Mouse (Mus musculus): ENCODE measurements around the gene Cux2. TPM values are rescaled to one million over a fixed set of nuclear protein-coding genes. Genes with fewer than 3 reads are reported as not detected.
A peak's percentile ranks its signal among the peaks of the same experiment; 100 is the strongest.

Cux2 gene
- polyA plus RNA-seq, 1 experiment from 2014 or later, result 17.4 TPM

DNA sequence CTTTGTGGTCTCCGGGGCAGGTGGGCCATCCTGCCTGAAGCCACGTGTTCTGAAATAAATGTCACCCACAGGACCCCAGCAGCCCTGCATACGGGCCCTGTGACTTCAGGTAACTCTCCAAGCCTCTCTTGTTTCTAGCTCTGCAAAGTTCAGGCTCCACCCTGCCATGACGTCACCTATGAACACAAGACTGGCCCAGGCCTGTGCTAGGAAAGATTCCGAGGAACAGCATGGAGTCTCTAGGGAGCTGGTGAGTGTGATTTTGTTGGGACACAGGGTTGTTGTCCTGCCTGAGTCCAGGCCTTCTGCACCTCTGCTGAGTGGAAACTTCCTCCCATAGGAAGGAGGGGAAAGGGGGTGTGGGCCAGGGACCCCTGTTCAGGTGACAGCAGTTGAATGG, 181.9 kb downstream of the Cux2 start:
- ATAC-seq (ENCODE audit: low FRiP score), result no peak

DNA sequence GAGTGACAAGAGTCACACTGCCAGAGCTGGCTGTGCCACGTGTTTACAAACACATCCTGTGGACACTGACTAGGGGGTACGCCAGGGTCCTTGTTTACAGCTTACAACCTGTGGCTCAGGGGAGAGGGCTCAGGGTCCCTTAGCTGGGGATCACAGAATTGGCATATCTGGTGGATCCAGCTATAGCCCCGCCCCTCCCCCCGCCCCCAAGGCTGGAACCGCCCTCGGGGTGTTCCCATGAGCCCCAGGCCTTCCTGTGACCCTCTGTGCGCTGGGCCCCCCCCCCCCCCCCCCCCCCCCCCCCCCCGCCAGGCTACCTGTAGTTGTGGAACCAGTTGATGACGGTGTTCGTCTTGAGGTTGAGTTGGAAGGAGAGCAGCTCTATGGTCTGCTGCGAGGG, 185.6 kb downstream of the Cux2 start:
- no peaks in the 10 kb centered on the region for H3K4me1 ChIP-seq (replicated peaks; ENCODE audit: control insufficient read depth, insufficient read depth, low read length)
- ATAC-seq (ENCODE audit: low FRiP score) (no peak), DNase-seq (ENCODE audit: low spot score) (no peak)
- WGBS, result 12% methylated on average over 6 of the region's 11 CpGs
- no peaks in the 10 kb centered on the region for H3K9me3 ChIP-seq (ENCODE audit: control insufficient read depth, low read length)
- peaks cover 9% of the 10 kb centered on the region for H3K36me3 ChIP-seq (ENCODE audit: control insufficient read depth, insufficient read depth, low read length)
- H3K27me3 ChIP-seq (ENCODE audit: control insufficient read depth, insufficient read depth, low read length), result no peaks in the 10 kb centered on the region
- no peak overlapping the region for H3K4me2 ChIP-seq (replicated peaks; ENCODE audit: low read depth, low read length)
- no peak overlapping the region for H3K9ac ChIP-seq (ENCODE audit: low read depth, low read length)
- H3K27ac ChIP-seq (ENCODE audit: low read depth, low read length), result no peak overlapping the region
- H3K4me3 ChIP-seq (ENCODE audit: low read depth, low read length), result no peak overlapping the region

More for the DNA sequence above, 181.9 kb downstream of the Cux2 start:
- Histone ChIP-seq H3K9ac (ENCODE audit: low read depth, low read length) (no peak overlapping the region), H3K4me1 (replicated peaks; ENCODE audit: control insufficient read depth, insufficient read depth, low read length) (no peaks in the 10 kb centered on the region), H3K27ac (ENCODE audit: low read depth, low read length) (no peak overlapping the region), H3K4me2 (replicated peaks; ENCODE audit: low read depth, low read length) (no peak overlapping the region), H3K9me3 (ENCODE audit: control insufficient read depth, low read length) (no peaks in the 10 kb centered on the region), H3K4me3 (ENCODE audit: low read depth, low read length) (no peak overlapping the region), H3K27me3 (ENCODE audit: control insufficient read depth, insufficient read depth, low read length) (no peaks in the 10 kb centered on the region), H3K36me3 (ENCODE audit: control insufficient read depth, insufficient read depth, low read length) (no peaks in the 10 kb centered on the region)
- 76% methylated on average over 5 of the region's 5 CpGs for WGBS
- no peak for DNase-seq (ENCODE audit: low spot score)

DNA sequence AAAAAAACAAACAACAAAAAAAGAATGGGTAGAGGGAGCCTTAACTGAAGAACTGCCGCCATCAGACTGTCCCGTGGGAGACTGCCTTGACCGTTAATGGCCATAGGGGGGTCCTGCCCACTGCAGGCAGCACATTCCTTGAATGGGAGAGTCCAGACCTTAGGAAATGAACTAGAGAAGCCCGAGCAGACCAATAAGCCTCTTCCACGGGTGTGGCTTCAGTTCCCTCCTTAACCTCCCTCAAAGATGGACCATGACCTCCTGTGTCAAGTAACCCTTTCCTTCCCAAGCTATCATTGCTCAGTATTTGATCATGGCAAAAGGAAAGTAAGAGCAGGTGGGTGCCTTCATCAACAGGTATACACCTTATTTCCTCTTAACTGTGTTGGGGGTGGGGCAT, 187.9 kb downstream of the Cux2 start:
- no peaks in the 10 kb centered on the region for H3K4me1 ChIP-seq (replicated peaks; ENCODE audit: control insufficient read depth, insufficient read depth, low read length)
- ATAC-seq (ENCODE audit: low FRiP score), result no peak
- H3K27me3 ChIP-seq (ENCODE audit: control insufficient read depth, insufficient read depth, low read length), result no peaks in the 10 kb centered on the region
- H3K4me3 ChIP-seq (ENCODE audit: low read depth, low read length), result no peak overlapping the region
- no peak overlapping the region for H3K27ac ChIP-seq (ENCODE audit: low read depth, low read length)
- DNase-seq (ENCODE audit: low spot score), result no peak
- peaks cover 9% of the 10 kb centered on the region for H3K36me3 ChIP-seq (ENCODE audit: control insufficient read depth, insufficient read depth, low read length)
- H3K9me3 ChIP-seq (ENCODE audit: control insufficient read depth, low read length), result no peaks in the 10 kb centered on the region
- WGBS, result 41% methylated on average over 5 of the region's 5 CpGs
- H3K4me2 ChIP-seq (replicated peaks; ENCODE audit: low read depth, low read length), result no peak overlapping the region
- no peak overlapping the region for H3K9ac ChIP-seq (ENCODE audit: low read depth, low read length)

DNA sequence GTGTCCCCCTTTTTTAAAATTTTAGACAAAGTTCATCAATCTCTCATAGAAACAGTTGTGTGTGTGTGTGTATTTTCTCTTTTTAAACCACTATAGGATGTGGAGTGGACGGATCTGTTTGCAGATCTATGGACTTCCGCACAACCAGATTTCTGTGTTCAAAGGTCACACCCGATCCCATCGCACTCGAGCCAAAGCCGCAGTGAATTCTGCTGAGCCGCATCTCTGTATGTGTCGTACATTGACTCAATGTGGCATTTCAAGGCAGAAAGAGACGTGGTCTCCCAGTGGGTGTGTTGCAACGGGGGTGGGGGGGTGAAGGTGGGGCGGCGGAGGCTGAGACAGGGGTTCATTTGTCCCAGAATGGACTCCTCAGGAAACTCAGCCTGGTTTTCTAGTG, 191.5 kb downstream of the Cux2 start:
- DNase-seq (ENCODE audit: low spot score) (no peak), ATAC-seq (ENCODE audit: low FRiP score) (no peak)
- Histone ChIP-seq H3K9me3 (ENCODE audit: control insufficient read depth, low read length) (no peaks in the 10 kb centered on the region), H3K9ac (ENCODE audit: low read depth, low read length) (no peak overlapping the region), H3K27ac (ENCODE audit: low read depth, low read length) (no peak overlapping the region), H3K4me2 (replicated peaks; ENCODE audit: low read depth, low read length) (no peak overlapping the region), H3K4me1 (replicated peaks; ENCODE audit: control insufficient read depth, insufficient read depth, low read length) (0 out of 2 replicates have a peak, but pooled peaks cover 2% of the 10 kb centered on the region), H3K4me3 (ENCODE audit: low read depth, low read length) (no peak overlapping the region), H3K27me3 (ENCODE audit: control insufficient read depth, insufficient read depth, low read length) (no peaks in the 10 kb centered on the region), H3K36me3 (ENCODE audit: control insufficient read depth, insufficient read depth, low read length) (peaks cover 9% of the 10 kb centered on the region)
- 92% methylated on average over 12 of the region's 12 CpGs for WGBS

DNA sequence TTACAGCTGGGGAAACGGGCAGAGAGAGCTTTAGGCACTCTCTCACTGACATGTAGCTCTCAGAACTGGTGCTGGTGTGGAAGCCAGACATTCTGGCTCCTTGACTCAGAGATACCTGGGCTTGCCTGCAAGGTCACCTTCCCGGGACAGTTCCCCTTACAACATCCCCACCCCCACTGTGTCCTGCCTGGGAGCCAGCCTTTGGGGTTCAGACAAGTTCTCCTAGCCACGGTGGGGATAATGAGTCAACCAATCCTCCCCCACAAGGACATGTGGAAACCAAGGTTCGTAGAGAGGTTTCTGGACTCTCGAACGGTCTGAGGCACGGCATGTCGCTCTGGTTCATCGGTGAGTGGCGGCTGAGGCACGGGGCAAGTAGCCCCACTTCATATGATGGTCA, 193.2 kb downstream of the Cux2 start:
- Histone ChIP-seq H3K27me3 (ENCODE audit: control insufficient read depth, insufficient read depth, low read length) (no peaks in the 10 kb centered on the region), H3K36me3 (ENCODE audit: control insufficient read depth, insufficient read depth, low read length) (peaks cover 16% of the 10 kb centered on the region), H3K9ac (ENCODE audit: low read depth, low read length) (no peak overlapping the region), H3K27ac (ENCODE audit: low read depth, low read length) (no peak overlapping the region), H3K4me2 (replicated peaks; ENCODE audit: low read depth, low read length) (no peak overlapping the region), H3K4me1 (replicated peaks; ENCODE audit: control insufficient read depth, insufficient read depth, low read length) (0 out of 2 replicates have a peak, but pooled peaks cover 2% of the 10 kb centered on the region), H3K4me3 (ENCODE audit: low read depth, low read length) (no peak overlapping the region), H3K9me3 (ENCODE audit: control insufficient read depth, low read length) (no peaks in the 10 kb centered on the region)
- 86% methylated on average over 11 of the region's 11 CpGs for WGBS
- ATAC-seq (ENCODE audit: low FRiP score), result no peak
- DNase-seq (ENCODE audit: low spot score), result no peak

DNA sequence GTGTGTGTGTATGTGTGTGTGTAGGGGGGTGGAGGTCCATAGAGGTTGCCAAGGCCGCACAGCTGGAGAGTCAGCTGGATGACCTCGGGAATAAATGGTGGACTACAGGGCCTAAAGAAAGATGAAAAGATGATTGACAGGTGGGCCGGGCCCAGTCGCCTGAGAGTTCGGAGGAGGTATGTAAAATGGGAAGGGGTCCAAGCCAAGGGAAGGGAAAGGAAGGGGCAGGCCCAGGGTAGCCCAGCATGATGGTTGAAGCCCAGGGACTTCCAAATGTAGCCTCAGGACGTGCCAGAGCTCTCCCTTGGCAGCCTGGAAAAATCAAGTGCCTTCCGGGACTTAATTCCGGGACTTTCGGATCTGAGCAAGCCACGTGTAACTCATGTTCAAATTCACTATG, 195.1 kb downstream of the Cux2 start:
- H3K4me2 ChIP-seq (replicated peaks; ENCODE audit: low read depth, low read length), result no peak overlapping the region
- no peak overlapping the region for H3K9ac ChIP-seq (ENCODE audit: low read depth, low read length)
- no peak overlapping the region for H3K27ac ChIP-seq (ENCODE audit: low read depth, low read length)
- H3K4me1 ChIP-seq (replicated peaks; ENCODE audit: control insufficient read depth, insufficient read depth, low read length), result peaks cover 13% of the 10 kb centered on the region
- H3K27me3 ChIP-seq (ENCODE audit: control insufficient read depth, insufficient read depth, low read length), result no peaks in the 10 kb centered on the region
- 61% methylated on average over 10 of the region's 10 CpGs for WGBS
- no peak overlapping the region for H3K4me3 ChIP-seq (ENCODE audit: low read depth, low read length)
- H3K36me3 ChIP-seq (ENCODE audit: control insufficient read depth, insufficient read depth, low read length), result peaks cover 7% of the 10 kb centered on the region; the same call in 1 of the 2 replicates
- H3K9me3 ChIP-seq (ENCODE audit: control insufficient read depth, low read length), result no peaks in the 10 kb centered on the region
- DNase-seq (ENCODE audit: low spot score), result no peak
- ATAC-seq (ENCODE audit: low FRiP score), result 0 out of 2 replicates have a peak, but pooled peaks have one; percentile 10

DNA sequence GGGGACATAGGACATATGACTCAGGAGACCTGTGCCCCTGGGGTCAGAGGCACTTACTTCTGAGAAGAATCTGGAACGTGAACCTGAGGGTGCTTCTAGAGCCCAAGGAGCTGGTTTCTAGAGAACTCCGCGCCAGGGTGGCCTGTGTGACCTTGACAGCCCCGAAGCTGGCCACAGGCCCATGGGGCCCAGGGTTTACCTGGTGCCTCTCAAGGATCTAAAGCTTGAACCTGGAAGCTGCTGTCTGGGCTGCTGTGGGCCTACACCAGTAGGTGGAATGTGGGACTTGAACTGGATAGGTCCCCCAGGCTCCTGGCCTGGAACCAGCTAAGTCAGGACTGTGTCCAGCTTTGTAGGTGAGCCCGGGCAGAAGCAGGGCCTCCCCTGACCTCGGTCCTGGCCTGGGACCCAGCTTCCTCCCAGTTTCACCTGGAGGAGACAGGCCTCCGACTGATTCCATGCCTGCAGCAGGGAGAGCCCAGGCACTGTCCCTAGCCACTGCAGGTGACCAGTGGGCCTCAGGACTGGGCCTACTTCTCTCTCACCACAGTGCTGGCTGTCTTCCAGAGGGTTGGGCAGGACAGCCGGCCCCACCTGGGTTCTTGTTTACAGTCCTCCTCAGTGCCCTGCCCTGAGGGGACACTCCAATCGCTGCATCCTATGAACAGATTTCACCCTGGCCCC, 196.4 kb downstream of the Cux2 start:
- DNase-seq (ENCODE audit: low spot score), result no peak
- ATAC-seq (ENCODE audit: low FRiP score), result no peak
- no peak overlapping the region for H3K27ac ChIP-seq (ENCODE audit: low read depth, low read length)
- H3K4me1 ChIP-seq (replicated peaks; ENCODE audit: control insufficient read depth, insufficient read depth, low read length), result peaks cover 16% of the 10 kb centered on the region
- no peak overlapping the region for H3K9ac ChIP-seq (ENCODE audit: low read depth, low read length)
- no peak overlapping the region for H3K4me2 ChIP-seq (replicated peaks; ENCODE audit: low read depth, low read length)
- 93% methylated on average over 9 of the region's 9 CpGs for WGBS
- H3K9me3 ChIP-seq (ENCODE audit: control insufficient read depth, low read length), result no peaks in the 10 kb centered on the region
- H3K36me3 ChIP-seq (ENCODE audit: control insufficient read depth, insufficient read depth, low read length), result peaks cover 7% of the 10 kb centered on the region; the same call in 1 of the 2 replicates
- H3K4me3 ChIP-seq (ENCODE audit: low read depth, low read length), result no peak overlapping the region
- no peaks in the 10 kb centered on the region for H3K27me3 ChIP-seq (ENCODE audit: control insufficient read depth, insufficient read depth, low read length)

DNA sequence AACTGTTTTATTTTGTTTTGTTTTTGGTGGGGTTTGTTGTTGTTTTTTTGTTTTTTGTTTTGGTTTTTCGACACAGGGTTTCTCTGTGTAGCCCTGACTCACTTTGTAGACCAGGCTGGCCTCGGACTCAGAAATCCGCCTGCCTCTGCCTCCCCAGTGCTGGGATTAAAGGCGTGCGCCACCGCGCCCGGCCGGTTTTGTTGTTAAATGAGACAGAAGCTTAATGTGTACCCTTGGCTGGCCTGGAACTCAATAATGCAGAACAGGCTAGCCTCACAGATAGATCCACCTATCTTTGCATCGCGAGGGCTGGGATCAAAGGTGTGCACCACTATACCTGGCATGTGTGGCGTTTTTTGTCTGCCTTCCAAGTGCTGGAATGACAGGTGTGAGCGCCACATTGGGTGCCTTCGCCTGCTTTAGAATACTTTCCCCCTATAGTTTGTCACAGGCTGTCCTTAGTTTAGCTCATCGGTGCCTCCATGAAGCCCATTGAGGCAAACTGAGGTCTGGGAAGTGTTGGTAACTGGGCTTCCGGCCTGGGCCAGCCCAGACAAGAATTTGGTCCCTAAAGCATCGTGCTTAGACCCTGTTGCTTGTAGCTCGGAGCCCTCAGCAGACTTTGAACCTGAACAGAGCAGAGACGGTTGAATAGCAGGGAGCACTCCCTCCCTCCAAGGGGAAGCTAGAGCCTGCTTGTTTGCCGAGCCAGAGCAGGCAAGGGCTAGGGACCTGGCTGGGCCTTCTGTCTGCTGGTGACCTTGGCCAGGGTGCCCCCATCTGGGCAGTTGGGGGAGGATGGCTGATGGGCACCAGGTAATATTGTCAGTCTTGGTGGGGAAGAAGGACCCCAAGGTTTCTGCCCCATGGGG, 200.2 kb downstream of the Cux2 start:
- peak overlapping the region; percentile 66 for H3K4me3 ChIP-seq (ENCODE audit: low read depth, low read length)
- H3K9me3 ChIP-seq (ENCODE audit: control insufficient read depth, low read length), result no peaks in the 10 kb centered on the region
- peaks cover 7% of the 10 kb centered on the region; the same call in 1 of the 2 replicates for H3K36me3 ChIP-seq (ENCODE audit: control insufficient read depth, insufficient read depth, low read length)
- H3K27ac ChIP-seq (ENCODE audit: low read depth, low read length), result no peak overlapping the region
- DNase-seq (ENCODE audit: low spot score) (no peak), ATAC-seq (ENCODE audit: low FRiP score) (no peak)
- 43% methylated on average over 20 of the region's 20 CpGs for WGBS
- H3K9ac ChIP-seq (ENCODE audit: low read depth, low read length), result peak overlapping the region; percentile 72
- peaks cover 6% of the 10 kb centered on the region for H3K27me3 ChIP-seq (ENCODE audit: control insufficient read depth, insufficient read depth, low read length)
- peak overlapping the region; percentile 66 for H3K4me2 ChIP-seq (replicated peaks; ENCODE audit: low read depth, low read length)
- peaks cover 21% of the 10 kb centered on the region for H3K4me1 ChIP-seq (replicated peaks; ENCODE audit: control insufficient read depth, insufficient read depth, low read length)

Measured in hindbrain, embryonic 11.5 days (tissue).